Mouse (Mus musculus) liver, embryonic 16.5 days (tissue): Measurements from ENCODE around the gene 2210016F16Rik. TPM values are rescaled to one million over a fixed set of nuclear protein-coding genes. Genes with fewer than 3 reads are reported as not detected.
A peak's percentile ranks its signal among the peaks of the same experiment; 100 is the strongest.

Experiments used
- microRNA counts: library from miRNA; unstranded; fragments of <30 nt; microRNA quantifications from one replicate; lab custom pipeline; 2016
- microRNA-seq: library from miRNA; unstranded; fragments of <30 nt; microRNA quantifications from one replicate; pipeline ENCODE4, GENCODE M21; 2016
- polyA plus RNA-seq: library from polyadenylated mRNA; unstranded; fragments of >200 nt; fragmentation: Nextera tagmentation; extraction: Ambion mirVana; gene quantifications from 2 replicates; pipeline ENCODE4 v1.2.1, GENCODE M21; 2015

The 2210016F16Rik gene
- polyA plus RNA-seq, 1 experiment from 2014 or later = 15.0 TPM

MicroRNAs within 50 kb of the gene (microRNA counts, 519-probe panel; counts per million panel counts)
- 2,612 counts per million, percentile 71 among the panel's probes with 10 or more counts for microRNA mmu-miR-7a (lab: Ali Mortazavi, UCI)

Small RNAs within 50 kb of the gene (microRNA-seq; reads per million reads assigned to microRNA genes)
- gene Mir7-1 = 199 reads per million, percentile 61 among the genes with 10 or more reads in this experiment

Other genes starting within 250 kb of the 2210016F16Rik start
- 18.3 and 18.9 TPM in 2 replicates for gene Idnk, start 227.6 kb downstream of the 2210016F16Rik start, polyA plus RNA-seq
- gene Ubqln1, start 169.6 kb downstream of the 2210016F16Rik start, polyA plus RNA-seq = 36.2 and 38.0 TPM in 2 replicates
- 4.8 and 5.1 TPM in 2 replicates for gene Gkap1, start 109.5 kb downstream of the 2210016F16Rik start, polyA plus RNA-seq
- gene Kif27, start 26.1 kb downstream of the 2210016F16Rik start, polyA plus RNA-seq = 0.02 and 0.04 TPM in 2 replicates
- gene Rmi1, start 17.0 kb upstream of the 2210016F16Rik start, polyA plus RNA-seq = 11.9 and 13.1 TPM in 2 replicates
- gene Hnrnpk, start 18.1 kb upstream of the 2210016F16Rik start, polyA plus RNA-seq = 554 and 582 TPM in 2 replicates
- 0.01 TPM in 1 of 2 replicates, not detected in the other for gene Slc28a3, start 225.7 kb upstream of the 2210016F16Rik start, polyA plus RNA-seq